Mouse (Mus musculus): ENCODE results near the gene Mpi.

GRCm38 (mm10) chr9:57562896-57563372, 10.4 kb upstream of the Mpi start:
- TF ChIP-seq CTCF (conservative IDR thresholded peaks at IDR 0.05; ENCODE audit: insufficient read depth, insufficient read length, low read depth, low read length) (no peak), POLR2A (IDR thresholded peaks at IDR 0.05; ENCODE audit: low read depth, low read length) (no peak)
